Mouse (Mus musculus): ENCODE results near the gene Ppp2r1b.

Gene Ppp2r1b

GRCm38 (mm10) chr9:50920933-50921895, 76.1 kb downstream of the Ppp2r1b start:
- DNase-seq, result no peak

GRCm38 (mm10) chr9:50922363-50923153, 77.5 kb downstream of the Ppp2r1b start:
- no peak for DNase-seq

GRCm38 (mm10) chr9:50924454-50924853, 79.4 kb downstream of the Ppp2r1b start:
- no peak for DNase-seq

- DNase-seq, result no peak
These were observed 80.7 kb downstream of the Ppp2r1b start for GRCm38 (mm10) chr9:50925801-50926200.

GRCm38 (mm10) chr9:50929986-50930385, 84.9 kb downstream of the Ppp2r1b start:
- DNase-seq, result no peak

- no peak for DNase-seq
These were observed 96.8 kb downstream of the Ppp2r1b start for GRCm38 (mm10) chr9:50941804-50942401.

GRCm38 (mm10) chr9:50942711-50943110, 97.6 kb downstream of the Ppp2r1b start:
- no peak for DNase-seq
